Mouse (Mus musculus): Measurements from ENCODE around the gene Tmem109.

The Tmem109 gene

DNA sequence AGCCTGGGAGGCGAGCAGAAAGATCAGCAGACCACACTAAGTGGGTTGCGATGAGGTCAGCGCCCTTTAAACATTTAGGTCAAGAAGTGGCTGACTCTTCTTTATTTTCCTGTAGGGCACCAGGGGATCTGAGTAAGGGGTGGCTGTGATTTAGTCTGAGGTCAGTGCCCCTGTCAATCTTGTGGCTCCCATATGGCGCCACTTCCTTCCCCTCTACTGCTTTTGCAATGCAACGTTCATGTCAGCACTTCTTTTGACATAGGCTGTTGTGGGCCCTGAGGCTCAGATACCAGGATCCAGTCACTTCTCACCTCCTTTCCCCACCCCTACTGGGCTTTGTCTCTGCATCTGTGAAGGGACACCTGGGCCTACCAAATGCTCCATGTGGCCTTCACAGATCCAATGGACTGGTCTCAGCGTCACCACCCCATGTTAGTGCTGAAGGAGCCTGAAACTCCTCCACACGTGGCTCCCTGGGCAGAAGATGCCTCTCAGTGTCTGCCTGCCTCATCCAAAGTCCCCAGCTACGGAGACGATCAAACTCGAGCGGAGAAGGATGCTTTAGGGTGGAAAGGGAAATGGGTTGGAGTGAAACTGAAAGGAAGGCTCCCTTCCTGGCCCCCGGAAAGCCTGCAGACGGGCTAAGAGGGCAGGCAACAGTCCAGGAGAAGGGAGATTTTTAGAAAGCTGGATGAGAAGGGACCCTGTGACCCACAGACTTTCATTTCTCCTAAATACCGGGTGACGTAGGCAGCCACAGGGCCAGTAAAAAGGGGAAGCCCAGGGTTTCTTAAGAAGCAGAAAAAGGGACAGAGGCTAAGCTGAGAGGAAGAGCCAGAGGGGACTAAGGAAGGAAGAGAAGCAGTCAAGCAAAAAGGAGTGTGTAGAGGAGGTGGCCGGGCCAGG lies 39.8 kb downstream of the Tmem109 start:
- no peak for DNase-seq (ENCODE audit: low spot score in 2 of 2)

DNA sequence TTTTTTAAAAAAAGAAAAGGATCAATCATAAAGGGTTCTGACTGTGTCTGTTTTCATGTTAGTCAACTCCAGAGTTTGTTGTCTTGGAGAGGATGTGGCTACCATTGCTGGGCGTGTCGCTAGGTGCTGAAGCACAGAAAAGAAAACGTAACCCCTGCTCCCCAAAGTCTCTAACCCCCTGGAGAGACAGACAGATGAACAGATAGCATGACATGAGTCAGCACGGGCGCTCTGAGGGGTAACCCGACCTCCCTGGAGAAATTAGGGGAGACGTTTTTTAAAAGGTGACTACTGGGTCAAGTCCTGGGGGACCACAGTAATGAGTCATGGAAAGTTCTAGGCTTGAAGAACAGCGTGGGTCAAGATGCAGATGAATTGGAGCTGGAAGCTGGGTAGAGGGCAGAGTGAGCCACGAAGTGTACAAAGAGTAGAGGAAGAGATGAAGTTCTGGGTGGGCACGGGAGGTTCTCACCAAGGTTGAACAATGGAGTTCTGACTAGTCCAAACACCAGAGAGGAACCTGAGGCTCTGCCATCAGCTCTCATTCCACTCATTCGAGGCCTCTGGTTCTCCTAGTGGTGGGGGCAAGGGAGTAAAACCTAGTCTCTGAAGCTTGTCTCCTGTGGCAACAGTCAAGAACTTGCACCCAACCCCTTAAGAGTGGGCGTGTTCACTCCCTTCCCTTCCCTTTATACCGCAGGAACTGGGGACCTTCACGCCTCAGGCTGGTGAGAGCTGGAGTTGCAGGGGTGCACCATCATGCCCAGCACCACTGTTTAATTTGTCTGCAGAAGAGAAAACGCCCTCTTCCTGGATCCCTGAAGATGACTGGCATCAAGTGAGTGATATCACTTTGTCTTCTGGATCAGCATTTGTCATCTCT lies 42.5 kb downstream of the Tmem109 start, which contains the start of gene Slc15a3:
Slc15a3 (plus strand) TSS at position 718 of the 883 bp plus-strand sequence.
- no peak for DNase-seq (ENCODE audit: low spot score in 2 of 2)

DNA sequence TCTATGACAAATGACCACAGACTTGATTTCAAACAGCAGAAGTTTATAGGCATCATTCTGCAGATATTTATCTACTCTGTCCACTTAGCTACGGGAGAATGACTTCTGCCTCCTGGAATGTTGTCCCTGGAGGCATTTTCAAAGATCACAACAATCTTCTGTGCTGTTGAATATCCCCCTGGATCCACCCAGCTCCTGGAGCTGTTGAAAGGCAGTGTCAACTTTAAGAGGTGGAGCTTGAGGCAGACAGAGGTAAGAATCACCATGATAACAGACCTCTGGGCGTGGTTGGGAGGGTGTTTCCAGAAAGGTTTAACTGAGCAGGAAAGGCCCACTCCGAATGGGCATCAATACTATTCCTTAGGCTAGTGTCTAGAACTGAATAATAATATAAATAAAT lies 46.1 kb downstream of the Tmem109 start:
- no peak for DNase-seq (ENCODE audit: low spot score in 2 of 2)

DNA sequence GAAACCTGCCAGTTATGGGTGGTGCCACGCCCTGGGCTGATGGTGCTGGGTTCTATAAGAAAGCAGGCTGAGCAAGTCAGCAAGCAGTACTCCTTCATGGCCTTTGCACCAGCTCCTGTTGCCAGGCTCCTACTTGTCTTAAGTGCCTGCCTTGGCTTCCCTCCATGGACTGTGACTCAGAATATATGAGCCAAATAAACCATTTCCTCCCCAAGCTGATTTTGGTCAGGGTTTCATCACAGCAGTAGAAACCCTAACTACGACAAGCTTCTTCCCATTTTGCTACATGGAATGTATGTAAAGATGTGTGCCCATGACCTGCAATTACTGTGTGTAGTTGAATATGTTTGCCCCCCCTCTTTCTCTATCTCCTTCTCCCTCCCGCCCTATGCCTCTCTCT lies 48.2 kb downstream of the Tmem109 start:
- no peak for DNase-seq (ENCODE audit: low spot score in 2 of 2)

DNA sequence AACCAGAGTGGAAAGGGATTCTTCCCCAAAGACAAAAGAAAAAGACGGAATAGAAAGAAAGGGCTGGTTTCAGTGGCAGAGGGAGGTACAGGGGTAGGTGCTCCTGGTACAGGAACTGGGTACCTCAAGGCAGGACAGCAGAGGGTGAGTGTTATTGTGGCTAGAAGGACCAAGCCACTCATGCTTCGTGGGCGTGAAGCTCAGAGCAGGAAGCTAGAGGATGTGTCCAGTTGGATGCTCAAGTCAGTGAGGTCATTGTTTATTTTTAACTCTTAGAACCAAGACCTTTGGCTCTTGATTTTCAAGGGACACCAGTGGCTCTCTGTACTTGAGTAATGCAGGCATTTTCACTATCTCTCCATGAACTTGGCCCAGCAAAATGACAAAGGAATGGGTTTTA lies 49.8 kb downstream of the Tmem109 start:
- no peak for DNase-seq (ENCODE audit: low spot score in 2 of 2)

DNA sequence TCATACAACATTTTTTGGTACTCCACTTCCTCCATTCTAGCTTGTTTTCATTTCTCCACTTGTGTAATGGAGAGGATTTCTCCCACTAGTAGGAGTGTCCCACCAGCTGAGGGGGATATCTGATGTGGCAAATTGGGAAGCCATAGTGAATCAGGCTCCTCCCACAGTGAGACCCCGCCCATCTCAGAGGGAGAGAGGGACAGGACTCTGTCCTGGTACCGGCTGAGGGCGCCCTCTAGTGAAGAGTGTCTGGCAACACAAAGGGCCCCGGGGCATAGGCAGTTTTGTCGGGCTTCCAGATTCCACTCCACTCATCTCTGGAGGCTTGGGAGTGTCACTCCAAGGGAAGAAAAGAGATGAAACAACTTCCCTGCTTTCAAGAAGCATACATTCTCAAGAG lies 50.4 kb downstream of the Tmem109 start:
- DNase-seq (ENCODE audit: low spot score in 2 of 2): no peak

DNA sequence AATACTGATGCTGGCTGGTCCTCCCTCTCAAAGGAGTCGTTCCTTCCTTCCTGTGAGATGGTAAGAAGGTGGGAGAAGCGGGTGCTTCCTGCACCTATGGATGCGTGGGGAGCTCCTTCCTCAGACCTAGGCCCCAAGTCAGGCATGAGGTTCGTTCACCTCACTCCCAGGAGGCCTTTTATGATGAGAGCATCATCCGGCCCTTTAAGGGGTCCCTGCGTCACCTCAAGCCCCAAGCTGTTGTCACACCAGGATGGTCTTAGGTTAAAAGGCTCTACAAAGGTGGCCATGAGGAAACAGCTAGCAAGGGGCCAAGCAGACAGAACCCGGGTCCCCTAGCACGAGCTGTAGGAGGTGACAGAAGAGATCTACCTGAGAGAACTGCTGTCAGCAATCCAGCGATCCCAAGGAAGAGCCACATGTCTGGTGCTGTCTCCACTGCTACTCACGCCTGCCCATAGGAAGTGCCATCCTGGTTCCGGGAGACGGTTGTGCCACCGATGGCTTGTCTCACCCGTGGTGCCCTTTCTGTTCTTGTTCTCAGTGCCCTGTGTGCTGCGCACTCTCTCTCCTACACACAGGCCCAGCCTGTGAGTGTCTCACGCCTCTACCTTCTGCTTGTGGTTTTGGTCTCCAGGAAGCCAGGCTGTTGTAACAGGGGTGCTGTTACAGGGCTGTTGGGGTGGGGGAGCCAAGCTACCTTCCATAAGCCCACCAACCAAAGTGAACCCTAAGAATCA lies 52.2 kb downstream of the Tmem109 start, which contains the start of gene Cd6:
Cd6 (minus strand) TSS at position 623 of the 740 bp plus-strand sequence.
- no peak for DNase-seq (ENCODE audit: low spot score in 2 of 2)

DNA sequence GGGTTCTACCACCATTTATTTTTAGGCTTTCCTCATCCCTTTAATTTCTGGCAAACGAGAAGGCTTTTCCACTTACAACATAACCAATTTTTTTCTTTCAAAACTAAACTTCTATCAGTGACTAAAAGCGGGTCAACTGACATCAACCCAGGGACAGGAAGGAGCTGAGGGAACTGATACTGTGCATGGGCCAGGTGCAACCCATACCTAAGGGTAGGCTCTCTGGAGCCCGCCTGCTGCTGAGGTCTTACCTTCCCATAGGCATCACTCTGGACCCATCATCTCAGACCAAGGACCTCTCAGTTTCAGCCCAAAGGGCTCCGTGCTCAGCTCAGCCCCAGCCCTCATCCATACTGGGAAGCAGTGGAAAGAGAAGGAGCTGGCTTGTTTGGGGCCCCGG lies 53.5 kb downstream of the Tmem109 start:
- DNase-seq (ENCODE audit: low spot score in 2 of 2): no peak

DNA sequence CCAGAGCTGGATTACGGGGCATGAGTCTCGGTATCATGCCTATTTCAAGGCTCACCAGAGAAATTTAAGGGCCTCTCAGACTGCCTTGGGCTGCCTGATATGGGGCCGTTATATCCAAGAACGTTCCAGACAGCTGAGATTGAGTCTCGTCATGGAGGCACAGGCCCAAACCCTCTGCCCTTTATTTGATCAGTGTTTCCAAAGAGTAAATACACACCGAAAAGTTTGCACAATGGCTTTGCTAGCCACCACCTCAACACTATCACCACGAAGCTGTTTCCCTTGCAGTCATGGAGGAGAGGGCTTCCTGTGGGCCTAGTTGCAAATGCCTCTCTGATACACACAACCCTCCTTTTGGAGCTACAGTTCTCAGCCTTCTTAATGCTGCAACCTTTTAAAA lies 57.7 kb downstream of the Tmem109 start:
- DNase-seq (ENCODE audit: low spot score in 2 of 2): no peak

DNA sequence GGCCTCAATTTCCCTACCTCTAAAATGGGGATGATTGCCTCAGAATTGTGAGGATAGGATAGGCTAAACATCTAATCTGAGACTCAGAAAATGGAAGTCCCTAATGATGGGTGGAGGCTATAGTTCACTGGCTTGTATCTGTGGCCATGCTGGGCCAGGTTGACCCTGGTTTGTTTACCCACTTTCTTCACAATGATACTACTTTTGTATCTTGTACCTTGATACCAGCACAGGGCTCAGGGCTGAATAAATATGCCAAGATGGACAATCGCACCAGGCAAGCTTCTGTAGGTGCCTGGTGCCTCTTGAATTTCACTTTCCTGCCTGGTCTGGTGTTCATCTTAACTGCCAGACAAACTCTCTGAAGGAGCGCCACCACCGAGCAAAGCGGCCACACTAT lies 59.3 kb downstream of the Tmem109 start:
- DNase-seq (ENCODE audit: low spot score in 2 of 2): no peak

DNA sequence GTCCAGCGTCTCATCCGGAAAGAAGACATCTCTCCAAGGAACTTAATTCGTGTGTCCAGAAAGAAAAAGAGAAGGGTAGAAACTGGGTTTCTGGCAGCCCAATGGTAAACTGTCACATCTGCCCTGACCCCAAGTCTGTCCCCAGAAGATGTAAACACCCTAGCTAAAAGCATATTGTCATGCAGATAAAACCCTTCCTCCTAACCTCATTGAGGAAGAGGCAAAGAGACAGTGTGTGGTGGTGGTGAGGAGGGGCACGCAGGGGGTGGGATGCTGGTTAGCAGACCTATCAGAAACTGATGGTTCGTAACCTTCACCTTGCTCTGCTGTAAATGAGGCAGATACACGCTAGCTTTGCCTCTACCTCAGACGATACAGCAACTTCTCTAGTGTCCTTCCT lies 60.5 kb downstream of the Tmem109 start:
- DNase-seq (ENCODE audit: low spot score in 2 of 2): no peak

Data from frontal cortex, postnatal 25 days (tissue).